Mouse (Mus musculus) adrenal gland, postnatal 4 days (tissue): Measurements from ENCODE around the gene Thbs4. TPM values are rescaled to one million over a fixed set of nuclear protein-coding genes. Genes with fewer than 3 reads are reported as not detected.

Experiments used
- DNase-seq, 2 experiments: peaks; one replicate each; pipeline ENCODE4 v3.0.0; 2021 to 2022; ENCODE audit warnings: low spot score in 2 of 2, mixed read lengths in 2 of 2
- total RNA-seq, 2 experiments: library from RNA; stranded (reverse); gene quantifications; 2 replicates each; pipeline ENCODE4 v1.2.3; 2021

Gene Thbs4
- total RNA-seq, 2 experiments from 2014 or later = 6.4 to 13.0 TPM

- no peak for DNase-seq
Measured at GRCm38 (mm10) chr13:92717851-92718665, 76.6 kb downstream of the Thbs4 start.

GRCm38 (mm10) chr13:92712619-92713018, 82.0 kb downstream of the Thbs4 start:
- no peak for DNase-seq

DNA sequence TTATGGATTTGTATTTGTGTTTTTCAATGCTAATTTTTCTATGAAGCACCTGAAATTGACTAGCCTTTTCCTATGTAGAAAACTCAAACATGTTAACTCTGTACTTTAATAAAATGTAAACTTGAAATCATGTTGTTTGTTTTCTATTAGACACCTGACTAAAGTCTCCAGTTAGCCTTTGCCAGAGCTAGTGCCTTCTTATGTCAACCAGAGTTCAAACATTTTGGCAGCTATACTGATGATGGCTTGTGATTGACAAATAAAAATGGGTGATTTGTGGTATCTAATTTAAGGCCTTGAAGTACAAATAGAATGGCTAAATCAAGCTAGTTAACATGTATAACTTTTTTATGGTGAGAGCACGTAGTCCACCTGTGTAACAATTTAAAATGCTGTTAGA, 82.8 kb downstream of the Thbs4 start:
- DNase-seq = no peak

DNA sequence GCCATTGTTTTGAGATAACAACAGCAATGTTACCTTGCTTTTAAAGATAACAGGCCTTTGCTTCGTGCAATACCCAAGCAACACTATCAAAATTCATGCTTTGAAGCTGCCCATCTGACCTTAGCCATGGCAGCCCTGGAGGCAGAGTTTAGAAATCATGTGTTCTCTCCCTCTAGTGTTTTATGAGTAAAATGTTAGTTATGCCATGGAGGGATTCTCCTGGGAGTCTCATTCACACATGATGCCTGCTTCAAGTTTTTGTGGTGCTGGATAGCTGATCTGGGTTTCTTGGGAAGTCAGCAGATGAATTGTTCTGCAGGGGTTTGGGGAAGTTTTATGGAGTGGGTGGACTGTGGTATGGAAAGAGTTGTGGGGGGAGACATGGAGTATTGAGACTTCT, 84.3 kb downstream of the Thbs4 start:
- DNase-seq = no peak

DNA sequence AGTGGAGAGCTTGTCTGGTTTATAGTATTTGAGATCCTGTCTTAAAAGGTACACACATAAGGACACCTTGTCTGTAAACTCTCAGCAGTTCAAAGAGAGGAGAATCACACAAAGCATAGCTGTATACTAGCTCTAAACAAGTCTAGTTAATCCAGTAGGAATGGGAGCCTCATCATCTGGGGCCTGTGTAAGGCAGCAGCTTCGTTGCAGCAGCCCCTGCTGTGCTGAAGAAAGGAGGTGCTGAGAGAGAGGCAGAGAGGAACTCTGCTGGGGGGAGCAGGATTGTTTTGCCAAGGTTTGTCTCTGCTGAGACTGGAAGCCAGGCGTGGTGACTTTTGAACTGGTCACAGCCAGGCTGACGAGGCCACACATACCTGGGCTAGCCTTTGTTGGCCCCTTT, 85.1 kb downstream of the Thbs4 start:
- DNase-seq = no peak

- no peak for DNase-seq
Measured at GRCm38 (mm10) chr13:92708466-92708865, 86.2 kb downstream of the Thbs4 start.

DNA sequence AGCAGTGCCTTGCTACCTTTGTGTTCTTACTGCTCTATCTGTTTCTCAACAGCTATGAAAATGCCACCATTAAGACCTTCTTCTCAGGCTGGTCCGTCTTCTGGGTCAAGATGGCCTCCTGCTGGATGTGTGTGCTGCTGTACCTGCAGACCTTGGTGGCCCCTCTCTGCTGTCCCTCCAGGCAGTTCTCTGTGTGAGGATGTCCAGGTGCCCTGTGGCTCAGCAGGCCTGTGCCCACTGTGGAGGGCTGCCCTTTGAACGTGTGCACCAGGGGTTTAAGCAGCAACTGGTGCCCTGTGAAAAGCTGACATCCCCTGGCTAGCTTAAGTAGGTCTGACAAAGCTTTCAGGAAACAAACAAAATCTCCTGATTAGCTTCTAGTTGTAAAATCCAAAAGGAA, 86.7 kb downstream of the Thbs4 start:
- no peak for DNase-seq

GRCm38 (mm10) chr13:92706342-92707061, 88.1 kb downstream of the Thbs4 start:
- DNase-seq = no peak

- no peak for DNase-seq
Measured at GRCm38 (mm10) chr13:92705016-92705535, 89.5 kb downstream of the Thbs4 start.

DNA sequence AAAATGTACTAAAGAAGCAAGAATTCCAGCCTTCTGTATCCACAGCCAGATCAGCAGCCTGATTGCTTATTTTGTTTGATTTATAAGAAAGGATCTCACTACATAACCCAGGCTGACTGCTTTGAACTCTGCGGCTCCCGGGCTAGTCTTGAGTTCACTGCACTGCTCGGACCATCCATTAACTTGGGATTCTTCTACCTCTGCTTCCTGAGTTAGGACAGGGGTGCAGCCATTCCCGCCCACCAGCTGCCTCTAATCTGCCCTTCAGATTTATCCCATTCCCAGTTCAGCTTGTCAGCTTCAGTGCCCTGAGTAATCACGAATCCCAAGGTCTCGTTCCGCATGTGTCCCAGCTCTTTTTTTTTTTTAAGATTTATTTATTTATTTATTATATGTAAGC, 90.4 kb downstream of the Thbs4 start:
- no peak for DNase-seq

GRCm38 (mm10) chr13:92703241-92704027, 91.2 kb downstream of the Thbs4 start:
- DNase-seq = no peak

DNA sequence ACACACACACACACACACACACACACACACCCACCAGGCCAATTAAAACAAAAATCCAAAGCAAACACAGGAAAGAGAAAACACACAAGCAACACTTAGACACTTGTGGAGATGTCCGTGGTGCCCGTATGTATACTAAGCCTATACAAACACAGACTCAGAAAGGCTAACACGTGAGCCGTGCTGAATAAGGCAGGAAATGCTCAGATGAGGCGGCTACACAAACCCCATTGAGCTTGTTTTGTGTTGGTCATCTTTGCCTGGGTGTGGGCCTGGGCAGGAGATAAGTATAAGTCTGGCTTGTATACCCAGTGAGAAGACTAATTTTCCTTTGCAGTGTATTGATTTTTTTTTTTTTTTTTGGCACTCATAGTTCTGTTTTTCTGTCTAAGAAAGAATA, 92.6 kb downstream of the Thbs4 start:
- no peak for DNase-seq

Other genes starting within 250 kb of the Thbs4 start
- gene Spz1, start 218.6 kb downstream of the Thbs4 start, total RNA-seq = not detected
- gene Serinc5, start 183.7 kb downstream of the Thbs4 start, total RNA-seq = 10 to 100 TPM; 64.1 to 69.0 TPM
- 10 to 100 TPM; 30.7 to 34.8 TPM for gene Mtx3, start 49.9 kb upstream of the Thbs4 start, total RNA-seq